Mouse (Mus musculus) cerebellum, adult 2 months (tissue): ENCODE measurements around the gene Sorbs2.

ENCODE experiments used
- CTCF ChIP-seq: fragments of 200-500 bp; IDR thresholded peaks from 2 replicates; pipeline ENCODE4 v1.5.1; 2011; ENCODE audit warnings: low read depth, mild to moderate bottlenecking, control low read depth, low read length, moderate library complexity, borderline replicate concordance; ENCODE audit not compliant: insufficient read depth
- POLR2A ChIP-seq: fragments of 200-500 bp; IDR thresholded peaks from 2 replicates; pipeline ENCODE4 v1.6.1; 2011; ENCODE audit warnings: low read length, control low read depth, borderline replicate concordance; ENCODE audit not compliant: insufficient read depth

DNA sequence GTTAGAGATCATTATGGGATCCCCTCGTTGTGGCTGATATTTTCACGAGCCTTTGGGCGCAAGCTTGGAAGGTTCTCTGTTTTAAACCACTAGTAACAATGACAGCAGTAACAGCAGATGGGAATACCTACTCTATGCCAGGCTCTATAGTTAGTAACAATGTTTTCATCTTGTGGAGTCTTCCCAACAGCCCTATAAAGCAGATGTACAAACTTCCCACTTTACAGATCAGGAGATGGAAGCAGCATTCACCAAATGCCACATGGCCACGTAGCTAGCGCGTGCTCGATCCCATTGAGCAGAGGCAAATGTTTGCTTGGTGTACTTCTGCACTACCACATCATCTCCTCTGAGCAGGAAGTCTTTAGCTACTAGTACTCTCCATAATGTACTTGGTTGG is 269.4 kb downstream of the Sorbs2 start:
- TF ChIP-seq POLR2A: no peak
- TF ChIP-seq CTCF: no peak
